Mouse (Mus musculus) midbrain, embryonic 10.5 days (tissue): ENCODE measurements at regions not wholly inside any gene's neighbourhood (a gene's known extent, or its start where the extent isn't known, plus 50 kb on each side); places are given as distances from the start of the nearest gene placed in this dataset.

ENCODE experiments used
- DNase-seq: peaks from one replicate; pipeline ENCODE4 v3.0.0-alpha.2; 2017; ENCODE audit warnings: low spot score
- H3K27ac ChIP-seq: fragments of 300-500 bp; sonication (generic); replicated peaks from 2 replicates; pipeline ENCODE4 v1.5.1; 2016; ENCODE audit warnings: mild to moderate bottlenecking
- H3K27me3 ChIP-seq: fragments of 300-500 bp; sonication (generic); 2 replicates; pipeline ENCODE4 v1.6.1; 2016; ENCODE audit warnings: low read depth, mild to moderate bottlenecking; ENCODE audit not compliant: poor library complexity, severe bottlenecking
- H3K36me3 ChIP-seq: fragments of 300-500 bp; sonication (generic); 2 replicates; pipeline ENCODE4 v1.6.1; 2016; ENCODE audit warnings: mild to moderate bottlenecking, moderate library complexity
- H3K4me1 ChIP-seq: fragments of 300-500 bp; sonication (generic); 2 replicates; pipeline ENCODE4 v1.6.1; 2016
- H3K4me3 ChIP-seq: fragments of 300-500 bp; sonication (generic); 2 replicates; pipeline ENCODE4 v1.5.1; 2016; ENCODE audit warnings: mild to moderate bottlenecking, moderate library complexity
- H3K9me3 ChIP-seq: fragments of 300-500 bp; sonication (generic); replicated peaks from 2 replicates; pipeline ENCODE4 v1.6.1; 2016; ENCODE audit warnings: mild to moderate bottlenecking
- WGBS: fragments of 180-500 bp; shearing (Covaris S2); methylation state at CpG from one replicate; pipeline ENCODE4 v1.1.7; 2016; 5-methylcytosine and 5-hydroxymethylcytosine counted together

- Histone ChIP-seq H3K27me3 (no peaks in the 10 kb centered on the region), H3K4me1 (no peaks in the 10 kb centered on the region), H3K9me3 (no peaks in the 10 kb centered on the region), H3K4me3 (no peak overlapping the region), H3K27ac (no peak overlapping the region), H3K36me3 (no peaks in the 10 kb centered on the region)
- no peak for DNase-seq
Observed at GRCm38 (mm10) chr16:52804365-52804764, 350.5 kb upstream of the Alcam start.

- Histone ChIP-seq H3K27ac (no peak overlapping the region), H3K36me3 (no peaks in the 10 kb centered on the region), H3K4me1 (no peaks in the 10 kb centered on the region), H3K9me3 (no peaks in the 10 kb centered on the region), H3K27me3 (no peaks in the 10 kb centered on the region), H3K4me3 (no peak overlapping the region)
- 46% methylated on average over 4 of the region's 4 CpGs for WGBS
- DNase-seq: no peak
Observed at GRCm38 (mm10) chr16:52799715-52800392, 346.0 kb upstream of the Alcam start.

DNA sequence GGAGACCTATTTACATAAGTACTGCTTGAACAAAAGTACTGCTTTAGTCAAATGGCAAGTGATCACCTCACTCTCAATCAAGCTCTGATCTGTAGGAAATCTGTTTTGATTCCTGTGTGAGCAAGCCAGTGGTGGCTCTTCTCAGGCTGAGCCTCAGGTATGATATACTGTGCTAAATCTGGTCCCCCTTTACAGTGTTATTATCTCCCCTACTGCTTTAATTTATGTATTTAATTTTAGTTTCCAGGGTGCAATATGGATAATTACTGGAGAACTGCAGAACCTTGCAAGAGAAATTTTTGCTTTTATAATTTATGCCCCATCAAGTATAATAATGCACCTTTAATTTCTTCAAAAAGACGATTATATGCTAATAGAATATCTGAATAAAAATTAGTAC is 341.3 kb upstream of the Alcam start:
- no peak overlapping the region for H3K4me3 ChIP-seq
- H3K4me1 ChIP-seq: no peaks in the 10 kb centered on the region
- H3K9me3 ChIP-seq: no peaks in the 10 kb centered on the region
- H3K27ac ChIP-seq: no peak overlapping the region
- WGBS: 88% methylated on average over 1 of the region's 1 CpGs
- no peaks in the 10 kb centered on the region for H3K36me3 ChIP-seq
- no peak for DNase-seq
- no peaks in the 10 kb centered on the region for H3K27me3 ChIP-seq

DNA sequence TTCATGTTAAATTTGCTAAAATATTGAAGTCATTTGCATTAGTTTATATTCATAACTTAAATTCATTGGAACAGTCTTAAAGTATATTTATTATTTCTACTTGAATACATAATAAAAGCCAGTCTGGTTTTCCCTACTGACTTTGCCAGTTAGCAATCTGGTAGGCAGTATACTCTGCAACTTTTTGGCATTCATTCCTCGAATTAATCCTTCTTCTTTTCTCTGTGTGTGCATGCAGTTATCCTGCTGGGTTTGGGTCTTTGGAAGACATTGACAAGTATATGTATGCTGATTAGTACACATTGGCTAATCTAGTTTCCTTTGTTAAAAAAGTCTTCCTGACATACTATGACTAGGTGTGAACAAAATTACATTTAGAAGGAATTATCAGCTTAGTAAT is 336.1 kb upstream of the Alcam start:
- H3K4me1 ChIP-seq: no peaks in the 10 kb centered on the region
- no peak for DNase-seq
- H3K4me3 ChIP-seq: no peak overlapping the region
- H3K27ac ChIP-seq: no peak overlapping the region
- H3K9me3 ChIP-seq: no peaks in the 10 kb centered on the region
- H3K27me3 ChIP-seq: no peaks in the 10 kb centered on the region
- H3K36me3 ChIP-seq: no peaks in the 10 kb centered on the region
- 81% methylated on average over 1 of the region's 1 CpGs for WGBS

DNA sequence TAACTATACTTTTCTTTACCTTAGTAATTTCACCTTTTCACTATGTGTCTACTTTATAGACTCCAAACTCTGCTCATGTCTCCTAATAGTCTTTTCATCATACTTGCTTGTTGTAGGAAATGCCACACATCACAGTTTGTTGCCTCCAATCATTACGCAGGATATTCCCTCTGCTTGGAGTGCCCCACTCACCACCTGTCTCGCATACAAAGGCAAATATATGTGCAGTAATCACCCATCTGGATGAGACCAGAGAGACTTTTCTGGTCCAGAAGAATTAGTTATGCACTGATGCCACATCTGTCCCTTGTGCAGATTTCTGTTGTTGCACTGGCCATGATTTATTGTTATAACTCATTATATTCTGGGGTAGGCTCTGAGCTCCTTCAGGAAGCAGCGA is 293.9 kb upstream of the Alcam start:
- 92% methylated on average over 3 of the region's 3 CpGs for WGBS
- H3K27ac ChIP-seq: no peak overlapping the region
- DNase-seq: no peak

DNA sequence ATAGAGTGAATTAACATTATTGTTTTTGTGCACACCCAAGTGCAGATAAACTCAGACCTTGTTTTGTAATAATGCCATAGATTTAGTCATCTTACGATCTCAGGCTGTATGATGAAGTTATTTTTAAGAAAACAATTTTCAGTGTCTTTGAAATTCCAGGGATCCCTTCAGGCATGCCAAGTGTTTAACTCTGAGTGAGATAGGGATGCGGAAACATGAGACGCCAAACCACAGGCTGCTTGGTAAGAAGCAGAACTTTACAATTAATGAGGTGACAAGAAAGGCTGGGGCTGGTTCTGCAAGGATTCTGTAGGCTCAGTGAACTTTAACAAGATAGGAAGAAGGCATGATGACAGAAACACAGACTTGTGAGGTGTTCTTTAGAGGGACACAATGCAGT is 292.3 kb upstream of the Alcam start:
- peaks cover 2% of the 10 kb centered on the region; the same call in 1 of the 2 replicates for H3K4me1 ChIP-seq
- 65% methylated on average over 3 of the region's 3 CpGs for WGBS
- no peaks in the 10 kb centered on the region for H3K36me3 ChIP-seq
- no peak overlapping the region for H3K27ac ChIP-seq
- no peaks in the 10 kb centered on the region for H3K9me3 ChIP-seq
- no peaks in the 10 kb centered on the region for H3K27me3 ChIP-seq
- no peak for DNase-seq
- no peak overlapping the region for H3K4me3 ChIP-seq

More for the DNA sequence above, 293.9 kb upstream of the Alcam start:
- Histone ChIP-seq H3K36me3 (no peaks in the 10 kb centered on the region), H3K4me3 (no peak overlapping the region), H3K9me3 (no peaks in the 10 kb centered on the region), H3K4me1 (peaks cover 2% of the 10 kb centered on the region; the same call in 1 of the 2 replicates), H3K27me3 (no peaks in the 10 kb centered on the region)

DNA sequence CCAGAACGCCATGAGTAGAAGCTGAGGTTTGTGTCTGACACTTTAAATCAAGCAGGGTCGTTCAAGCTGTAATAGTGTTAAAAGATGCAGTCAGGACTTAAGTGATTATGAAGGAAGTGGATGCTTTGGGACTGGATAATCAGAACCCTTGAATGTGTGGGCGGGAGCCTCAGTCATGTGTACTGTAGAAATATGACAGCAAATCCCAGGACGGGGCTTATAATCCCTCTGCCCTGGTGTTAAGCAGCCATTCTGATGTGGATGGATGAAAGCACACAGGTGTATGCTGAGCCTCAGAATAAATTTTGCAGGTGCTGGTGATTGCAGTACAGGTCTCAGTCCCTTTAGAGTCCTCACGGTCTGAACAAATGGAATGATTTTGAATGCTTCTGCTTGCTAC is 290.8 kb upstream of the Alcam start:
- Histone ChIP-seq H3K4me3 (no peak overlapping the region), H3K27ac (no peak overlapping the region), H3K4me1 (peaks cover 2% of the 10 kb centered on the region; the same call in 1 of the 2 replicates), H3K36me3 (no peaks in the 10 kb centered on the region), H3K9me3 (no peaks in the 10 kb centered on the region), H3K27me3 (no peaks in the 10 kb centered on the region)
- DNase-seq: no peak
- WGBS: 86% methylated on average over 5 of the region's 5 CpGs

GRCm38 (mm10) chr16:52742166-52742565 is 288.3 kb upstream of the Alcam start:
- no peak for DNase-seq
- Histone ChIP-seq H3K27ac (no peak overlapping the region), H3K36me3 (no peaks in the 10 kb centered on the region), H3K9me3 (no peaks in the 10 kb centered on the region), H3K4me3 (no peak overlapping the region), H3K27me3 (no peaks in the 10 kb centered on the region), H3K4me1 (peaks cover 2% of the 10 kb centered on the region; the same call in 1 of the 2 replicates)
- WGBS: 77% methylated on average over 3 of the region's 3 CpGs

DNA sequence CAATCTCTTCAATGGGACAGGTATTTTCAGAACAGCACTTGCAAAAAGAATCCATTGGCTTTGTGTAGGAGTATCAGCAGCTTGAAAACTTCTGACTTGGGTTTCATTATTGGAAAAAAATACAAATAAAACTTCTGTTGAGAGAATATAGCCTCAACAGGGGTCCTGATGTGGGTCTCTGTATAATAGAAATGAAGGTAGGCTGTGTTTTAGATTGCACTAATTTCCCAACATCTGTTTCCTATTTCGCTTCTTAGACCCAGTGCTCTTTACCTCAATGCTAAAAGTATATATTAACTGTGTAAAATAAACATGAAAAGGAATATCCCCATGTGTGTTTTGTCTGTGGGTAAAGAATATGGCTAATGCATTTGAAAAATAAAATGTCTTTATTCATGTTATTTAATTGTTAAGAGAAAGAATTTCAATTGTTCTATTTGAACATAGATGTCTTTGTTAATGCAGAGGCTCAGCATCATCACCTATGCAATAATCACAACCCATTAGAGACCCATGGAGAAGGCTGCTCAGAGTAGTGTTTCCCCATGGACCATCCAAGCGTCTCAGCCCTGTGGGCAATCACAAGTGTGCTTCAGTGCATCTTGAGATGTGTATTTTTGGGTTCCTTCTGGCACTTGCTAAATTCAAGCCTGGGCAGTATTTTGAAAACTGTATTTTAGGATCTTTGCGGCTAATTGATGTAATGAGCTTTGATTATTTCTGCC is 272.4 kb upstream of the Alcam start:
- no peak overlapping the region for H3K27ac ChIP-seq
- no peaks in the 10 kb centered on the region for H3K27me3 ChIP-seq
- H3K4me1 ChIP-seq: no peaks in the 10 kb centered on the region
- DNase-seq: no peak
- H3K4me3 ChIP-seq: no peak overlapping the region
- H3K36me3 ChIP-seq: no peaks in the 10 kb centered on the region
- no peaks in the 10 kb centered on the region for H3K9me3 ChIP-seq
- 87% methylated on average over 3 of the region's 3 CpGs for WGBS

DNA sequence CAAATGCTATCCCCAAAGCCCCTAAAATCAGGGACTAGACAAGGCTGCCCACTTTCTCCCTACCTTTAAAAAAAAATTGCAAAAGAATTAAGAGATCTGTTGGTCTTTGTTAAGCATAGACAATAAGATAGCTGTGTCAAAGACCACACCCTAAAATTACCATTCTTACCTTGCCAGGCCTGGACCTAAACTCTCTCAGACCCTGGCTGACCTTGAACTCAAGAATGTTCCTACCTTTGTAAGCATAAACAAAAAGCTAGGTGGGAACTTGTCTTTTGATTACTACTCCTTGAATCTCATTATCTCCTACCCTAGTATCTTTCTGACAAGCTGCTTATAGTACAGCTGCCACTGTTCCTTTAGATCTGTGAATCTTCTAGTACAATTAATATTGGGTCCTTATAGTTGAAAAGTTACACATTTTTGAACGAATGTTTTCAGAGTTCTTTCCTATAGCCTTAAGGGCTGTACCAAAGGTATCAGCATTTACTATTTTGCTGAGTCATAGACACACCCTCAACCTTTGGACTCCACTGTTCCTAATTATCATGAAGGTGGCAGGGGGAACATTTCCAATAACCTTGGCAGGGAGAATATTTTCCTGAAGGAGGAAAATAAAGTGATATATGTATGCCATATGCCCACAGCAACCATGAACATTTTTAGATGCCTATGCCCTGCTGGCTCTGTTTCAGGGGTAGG is 264.5 kb upstream of the Alcam start:
- H3K9me3 ChIP-seq: no peaks in the 10 kb centered on the region
- H3K27ac ChIP-seq: no peak overlapping the region
- no peaks in the 10 kb centered on the region for H3K4me1 ChIP-seq
- 87% methylated on average over 1 of the region's 1 CpGs for WGBS
- DNase-seq: no peak
- H3K4me3 ChIP-seq: no peak overlapping the region
- H3K27me3 ChIP-seq: no peaks in the 10 kb centered on the region
- H3K36me3 ChIP-seq: no peaks in the 10 kb centered on the region

DNA sequence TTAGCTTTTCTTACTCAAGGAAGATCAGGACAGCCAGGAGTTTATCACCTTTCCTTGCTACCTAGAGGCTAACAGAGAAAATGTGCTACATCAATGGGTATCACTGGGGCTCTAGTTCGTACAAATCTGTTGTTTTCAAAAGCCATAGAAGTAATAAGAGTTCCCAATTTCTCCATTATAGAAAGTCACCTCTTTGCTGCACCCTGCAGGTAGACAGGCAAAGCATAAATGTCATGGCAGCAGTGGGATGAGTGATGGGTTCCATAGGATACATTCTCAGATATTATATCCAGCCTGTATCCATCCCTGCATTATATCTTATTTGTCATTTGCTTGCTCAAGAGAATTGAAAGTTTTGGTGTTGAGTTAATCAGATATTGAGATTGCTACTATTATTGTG is 236.4 kb upstream of the Alcam start:
- H3K9me3 ChIP-seq: no peaks in the 10 kb centered on the region
- H3K27me3 ChIP-seq: no peaks in the 10 kb centered on the region
- 89% methylated on average over 1 of the region's 1 CpGs for WGBS
- no peak overlapping the region for H3K4me3 ChIP-seq
- no peaks in the 10 kb centered on the region for H3K36me3 ChIP-seq
- H3K4me1 ChIP-seq: no peaks in the 10 kb centered on the region
- DNase-seq: no peak
- H3K27ac ChIP-seq: no peak overlapping the region

DNA sequence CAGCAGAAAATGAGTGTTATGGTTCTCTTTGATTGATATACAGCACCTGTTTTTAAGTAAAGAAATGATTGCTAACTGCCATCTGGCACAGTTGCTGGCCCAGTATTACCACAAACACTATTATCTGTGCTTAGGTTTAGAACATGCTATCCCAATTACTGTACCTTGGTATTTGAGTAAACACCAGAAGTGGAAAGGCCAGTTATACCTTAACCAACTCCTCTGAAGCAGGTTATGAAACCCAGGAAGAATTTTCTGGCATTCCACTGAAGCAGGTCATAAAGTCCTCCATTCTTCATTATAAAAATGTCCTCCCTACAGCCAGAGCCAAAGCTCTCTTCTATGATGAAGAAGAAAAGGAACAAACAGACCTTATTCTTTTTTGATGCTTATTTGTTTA is 201.0 kb upstream of the Alcam start:
- no peak for DNase-seq
- no peak overlapping the region for H3K4me3 ChIP-seq

More for the DNA sequence above, 201.0 kb upstream of the Alcam start:
- Histone ChIP-seq H3K9me3 (no peaks in the 10 kb centered on the region), H3K4me1 (no peaks in the 10 kb centered on the region), H3K36me3 (no peaks in the 10 kb centered on the region), H3K27me3 (no peaks in the 10 kb centered on the region), H3K27ac (no peak overlapping the region)
